Mouse (Mus musculus) bone marrow, adult 2 months (tissue): ENCODE measurements around the gene Nrp2. TPM values are rescaled to one million over a fixed set of nuclear protein-coding genes. Genes with fewer than 3 reads are reported as not detected.

Experiments used
- H3K27ac ChIP-seq: fragments of 200-500 bp; 2 replicates; pipeline ENCODE4 v1.5.1; 2012; ENCODE audit warnings: low read depth, mild to moderate bottlenecking, control low read depth, inconsistent platforms, low read length; ENCODE audit not compliant: control insufficient read depth, poor library complexity, insufficient read depth
- H3K4me1 ChIP-seq: fragments of 200-500 bp; 2 replicates; pipeline ENCODE4 v1.6.1; 2011; ENCODE audit warnings: low read length; ENCODE audit not compliant: control insufficient read depth, insufficient read depth
- H3K4me3 ChIP-seq: fragments of 200-500 bp; replicated peaks from 2 replicates; pipeline ENCODE3; 2011; ENCODE audit warnings: mild to moderate bottlenecking, low read depth, low read length, control low read depth; ENCODE audit not compliant: control insufficient read depth
- CTCF ChIP-seq: fragments of 200-500 bp; IDR thresholded peaks from 2 replicates; pipeline ENCODE4 v1.5.1; 2011; ENCODE audit warnings: low read length, control low read depth; ENCODE audit not compliant: control insufficient read depth, insufficient read depth
- POLR2A ChIP-seq: fragments of 200-500 bp; IDR thresholded peaks from 2 replicates; pipeline ENCODE4 v1.6.1; 2011; ENCODE audit warnings: low read depth, mild to moderate bottlenecking, control low read depth, low read length, borderline replicate concordance; ENCODE audit not compliant: control insufficient read depth
- WGBS: fragments of 180-500 bp; shearing (Covaris S2); methylation state at CpG from one replicate; pipeline ENCODE4 v1.1.7; 2018; 5-methylcytosine and 5-hydroxymethylcytosine counted together
- polyA plus RNA-seq: library from polyadenylated mRNA; stranded (reverse); fragments of >200 nt; gene quantifications from 2 replicates; pipeline ENCODE4 v1.2.4, GENCODE M21; 2011; ENCODE audit warnings: low replicate concordance; ENCODE audit not compliant: missing spikeins, insufficient read depth, insufficient read length

The Nrp2 gene
- polyA plus RNA-seq, 1 experiment, result 3.2 TPM

DNA sequence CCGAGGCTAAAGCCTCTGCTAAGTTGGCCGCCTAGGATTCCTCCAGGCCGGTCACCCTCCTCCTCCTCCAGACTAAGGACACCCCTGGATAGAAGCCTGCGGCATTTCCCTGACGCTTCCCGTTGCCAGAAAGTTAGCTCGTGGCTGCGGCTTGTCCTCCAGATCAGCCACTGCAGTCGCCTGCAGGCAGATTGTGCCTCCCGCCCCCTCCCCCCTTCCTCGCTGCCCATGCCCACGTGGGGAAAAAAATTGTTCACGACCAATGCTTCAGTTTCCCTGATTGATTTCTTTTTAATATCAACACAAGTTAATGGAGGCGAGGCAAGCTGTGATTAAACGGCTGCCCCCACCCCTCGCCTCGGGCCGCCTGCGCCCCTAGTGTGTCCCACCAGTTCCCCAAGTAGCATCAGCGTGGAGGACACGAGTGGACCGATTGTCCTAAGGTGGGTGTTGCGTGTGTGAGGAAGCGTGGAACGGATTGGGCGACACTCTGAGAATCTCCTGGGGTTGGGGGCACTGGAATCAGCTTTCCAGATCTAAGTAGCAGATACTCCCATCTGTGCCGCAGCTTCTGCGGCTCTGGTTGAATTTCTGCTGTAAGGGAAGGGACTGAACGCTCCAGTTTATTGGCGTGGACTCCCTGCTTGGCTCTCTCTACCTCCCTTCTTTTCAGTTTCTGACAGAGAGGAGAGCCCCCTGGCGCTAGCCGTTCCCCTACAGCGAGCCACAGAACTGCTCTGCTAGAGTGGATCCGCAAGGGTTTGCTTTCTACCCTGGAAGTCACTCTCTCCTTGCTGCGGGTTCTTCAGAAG is 4.2 kb downstream of the Nrp2 start:
- 2% methylated on average over 35 of the region's 35 CpGs for WGBS
- Histone ChIP-seq H3K4me1 (no peaks in the 10 kb centered on the region; the same call in 1 of the 2 replicates), H3K27ac (no peak overlapping the region; the same call in 1 of the 2 replicates), H3K4me3 (no peak overlapping the region)
- no peak for TF ChIP-seq CTCF
- TF ChIP-seq POLR2A, result no peak

DNA sequence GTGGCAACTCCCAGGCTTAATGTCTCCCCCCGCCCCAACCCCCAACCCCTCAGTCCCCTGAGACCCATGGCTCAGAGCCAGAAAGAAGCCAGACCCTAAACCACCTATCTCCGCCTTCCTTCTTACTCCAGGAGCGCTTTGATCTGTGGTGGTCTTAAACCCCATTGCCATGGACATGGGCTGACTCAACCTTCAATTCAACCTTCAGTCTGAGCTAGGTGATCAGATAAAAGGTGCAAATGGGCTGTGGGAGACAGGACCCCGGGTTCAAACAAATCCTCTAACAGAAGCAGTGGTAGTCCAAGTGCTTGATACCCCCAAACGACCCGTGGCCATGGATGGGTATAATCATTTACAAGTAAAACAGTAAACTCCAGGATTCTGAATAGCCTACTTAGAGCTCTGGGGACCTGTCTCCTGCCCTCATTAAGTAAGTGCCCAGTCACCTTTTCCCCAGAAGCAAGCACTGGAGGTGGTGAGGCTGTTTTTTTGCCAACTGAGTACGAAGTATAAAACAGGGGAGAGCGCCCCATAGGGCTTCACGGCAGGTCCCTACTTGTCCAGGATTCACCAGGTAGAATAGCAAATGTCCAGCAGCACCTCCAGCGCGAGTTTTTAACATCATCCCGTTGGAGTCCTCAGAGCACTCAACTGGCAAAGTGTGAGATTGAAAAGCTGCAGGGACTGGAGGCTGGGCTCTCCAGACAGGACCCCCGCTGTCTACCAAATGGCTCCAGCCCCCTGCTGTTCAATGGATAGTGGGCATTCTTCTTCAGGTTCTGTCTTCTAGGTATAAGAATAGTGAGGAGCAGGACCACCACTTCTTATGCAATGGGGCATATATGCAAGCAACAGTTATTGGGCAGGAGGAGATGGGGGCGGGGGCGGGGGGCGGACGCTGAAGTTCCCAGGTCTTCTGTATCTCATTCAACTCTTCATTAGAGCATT is 5.1 kb downstream of the Nrp2 start:
- TF ChIP-seq POLR2A (no peak), CTCF (no peak)
- no peak overlapping the region for H3K4me3 ChIP-seq
- no peak overlapping the region for H3K27ac ChIP-seq
- H3K4me1 ChIP-seq, result no peaks in the 10 kb centered on the region; the same call in 1 of the 2 replicates
- WGBS, result 53% methylated on average over 17 of the region's 17 CpGs

DNA sequence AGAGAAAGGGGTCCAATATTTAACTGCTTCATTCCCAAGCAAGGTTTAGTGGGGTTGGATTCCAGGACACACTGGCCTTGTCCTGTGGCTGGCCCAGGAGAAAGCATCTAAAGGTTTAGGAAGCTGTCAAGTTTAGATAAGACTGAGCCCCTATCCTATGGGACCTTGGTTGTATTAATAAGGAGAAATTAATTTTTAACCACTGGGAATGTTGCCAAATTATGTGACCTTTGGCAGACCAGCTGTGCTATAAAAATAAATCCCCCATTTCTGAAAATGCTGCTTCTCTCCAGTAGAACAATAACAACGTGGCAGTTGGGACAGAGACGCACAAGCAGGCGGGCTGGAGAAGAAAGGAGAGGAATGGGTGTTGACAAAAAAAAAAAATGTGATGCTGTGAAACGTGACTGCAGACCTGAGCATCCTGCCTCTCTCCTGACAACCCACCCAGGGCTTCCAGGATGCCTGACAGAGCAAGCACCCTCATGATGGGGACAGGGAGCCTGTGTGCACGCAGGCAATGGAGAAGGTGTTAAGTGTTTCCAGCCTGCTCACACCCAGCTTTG is 6.8 kb downstream of the Nrp2 start:
- WGBS, result 65% methylated on average over 5 of the region's 5 CpGs
- Histone ChIP-seq H3K4me3 (no peak overlapping the region), H3K27ac (no peak overlapping the region), H3K4me1 (no peaks in the 10 kb centered on the region; the same call in 1 of the 2 replicates)
- TF ChIP-seq CTCF (no peak), POLR2A (no peak)

DNA sequence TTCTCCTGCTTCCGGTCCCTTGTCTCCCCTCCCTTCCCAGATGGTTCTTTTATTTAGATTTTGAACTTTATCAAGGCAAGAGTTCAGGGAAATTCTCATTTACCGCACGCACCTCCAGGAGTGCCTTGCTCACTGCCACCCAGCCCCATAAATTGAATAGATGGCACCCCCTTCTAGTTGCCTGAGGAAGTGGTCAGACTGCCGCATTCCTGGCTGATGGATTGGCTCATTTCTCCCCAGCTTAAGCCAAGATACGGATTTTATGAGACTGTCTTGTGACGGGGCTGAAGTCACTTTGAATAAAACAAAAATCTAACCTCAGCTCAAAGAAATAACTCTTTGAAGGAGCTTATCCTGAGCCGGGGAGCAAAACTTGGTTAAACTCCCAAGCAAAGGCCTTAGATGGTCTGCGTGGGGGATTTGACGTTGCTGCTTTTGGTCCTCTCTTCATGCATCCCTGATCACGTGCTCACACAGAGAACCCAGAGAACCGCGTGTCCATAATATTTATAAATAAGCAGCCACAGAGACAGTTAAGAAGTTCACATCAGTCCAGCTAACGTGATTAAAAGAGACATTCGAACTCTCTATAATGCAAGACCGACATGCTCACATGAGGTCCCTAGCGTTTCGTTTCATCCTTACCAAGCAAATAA is 10.1 kb downstream of the Nrp2 start:
- Histone ChIP-seq H3K27ac (no peak overlapping the region), H3K4me1 (no peaks in the 10 kb centered on the region), H3K4me3 (no peak overlapping the region)
- TF ChIP-seq POLR2A (no peak), CTCF (no peak)
- 77% methylated on average over 17 of the region's 17 CpGs for WGBS

DNA sequence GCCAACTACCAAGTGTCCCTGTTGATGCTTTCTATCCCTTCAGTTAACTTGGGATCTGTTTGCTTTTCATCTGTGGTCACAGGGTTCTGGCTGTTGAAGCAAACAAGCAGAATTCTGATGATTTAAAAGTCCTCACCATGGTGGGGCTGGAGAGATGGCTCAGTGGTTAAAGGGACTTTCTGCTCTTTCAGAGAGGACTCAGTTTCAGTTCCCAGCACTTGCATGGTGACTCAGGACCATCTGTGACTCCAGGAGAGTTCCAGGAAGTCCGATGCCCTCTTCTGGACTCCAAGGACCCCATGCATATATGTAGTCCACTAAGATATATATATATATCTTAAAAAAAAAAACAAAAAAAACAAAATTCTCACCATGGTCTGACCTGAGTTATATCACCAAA is 11.9 kb downstream of the Nrp2 start:
- Histone ChIP-seq H3K27ac (no peak overlapping the region), H3K4me3 (no peak overlapping the region), H3K4me1 (peaks cover 2% of the 10 kb centered on the region; the same call in 1 of the 2 replicates)
- WGBS, result 80% methylated on average over 1 of the region's 1 CpGs
- TF ChIP-seq POLR2A (no peak), CTCF (no peak)

DNA sequence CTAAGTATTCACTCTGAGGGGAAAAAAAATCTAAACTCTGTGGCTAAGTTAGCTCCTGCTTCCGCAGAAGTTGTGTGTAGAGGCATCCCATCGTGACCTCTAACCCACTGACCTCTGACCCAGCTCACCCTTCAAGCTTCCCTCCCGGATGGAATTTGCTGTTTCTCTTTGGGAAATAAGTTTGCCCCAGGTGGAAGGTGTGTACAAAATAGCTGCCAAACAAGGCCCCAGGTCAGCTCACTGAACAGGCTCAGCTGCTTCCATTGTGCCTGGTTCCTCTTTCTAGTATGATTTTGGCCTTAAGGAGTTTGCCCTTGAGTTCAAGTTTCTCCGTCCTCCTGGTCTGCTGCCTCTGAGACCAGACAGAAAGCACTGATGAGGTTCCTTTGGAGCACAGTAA is 12.6 kb downstream of the Nrp2 start:
- H3K4me1 ChIP-seq, result peaks cover 3% of the 10 kb centered on the region; the same call in 1 of the 2 replicates
- WGBS, result 73% methylated on average over 4 of the region's 4 CpGs

DNA sequence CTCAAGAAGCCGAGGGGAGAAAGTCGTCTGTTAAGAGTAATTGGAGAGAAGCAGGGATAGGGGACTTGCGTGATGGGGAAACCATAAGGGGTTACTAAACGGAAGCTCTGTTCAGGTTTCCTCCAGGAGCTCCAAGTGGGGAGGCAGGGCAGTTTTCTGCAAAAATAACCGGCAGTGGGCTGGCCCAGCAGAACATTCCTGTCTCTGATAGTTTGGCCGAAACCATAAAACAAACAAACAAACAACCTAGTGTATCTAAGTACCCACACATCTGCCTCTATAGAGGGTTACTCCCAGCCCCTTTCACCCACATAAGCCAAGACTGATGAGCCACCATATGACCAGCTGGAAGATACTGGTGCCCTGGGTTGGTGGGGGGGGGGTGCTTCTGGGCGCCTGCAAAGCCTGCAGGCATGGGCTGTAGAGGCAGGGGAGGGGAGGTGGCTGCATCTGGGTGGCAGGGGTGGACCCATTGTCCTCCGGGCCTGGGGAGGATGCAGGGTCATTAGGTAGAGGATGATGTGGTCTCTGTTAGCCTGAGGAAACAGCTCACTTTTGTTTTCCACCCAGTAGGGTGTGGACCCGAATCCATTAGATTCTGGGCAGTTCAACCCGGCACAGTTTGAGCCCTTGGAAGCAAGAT is 13.9 kb downstream of the Nrp2 start:
- no peak for TF ChIP-seq CTCF
- TF ChIP-seq POLR2A, result no peak
- no peak overlapping the region for H3K27ac ChIP-seq
- no peak overlapping the region for H3K4me3 ChIP-seq
- WGBS, result 70% methylated on average over 10 of the region's 10 CpGs
- H3K4me1 ChIP-seq, result peaks cover 5% of the 10 kb centered on the region; the same call in 1 of the 2 replicates

More for the DNA sequence above, 12.6 kb downstream of the Nrp2 start:
- TF ChIP-seq CTCF (no peak), POLR2A (no peak)
- H3K27ac ChIP-seq, result no peak overlapping the region
- H3K4me3 ChIP-seq, result no peak overlapping the region
